ENCODE assay signal across 12 mouse cellular contexts in the genomic region with DNA sequence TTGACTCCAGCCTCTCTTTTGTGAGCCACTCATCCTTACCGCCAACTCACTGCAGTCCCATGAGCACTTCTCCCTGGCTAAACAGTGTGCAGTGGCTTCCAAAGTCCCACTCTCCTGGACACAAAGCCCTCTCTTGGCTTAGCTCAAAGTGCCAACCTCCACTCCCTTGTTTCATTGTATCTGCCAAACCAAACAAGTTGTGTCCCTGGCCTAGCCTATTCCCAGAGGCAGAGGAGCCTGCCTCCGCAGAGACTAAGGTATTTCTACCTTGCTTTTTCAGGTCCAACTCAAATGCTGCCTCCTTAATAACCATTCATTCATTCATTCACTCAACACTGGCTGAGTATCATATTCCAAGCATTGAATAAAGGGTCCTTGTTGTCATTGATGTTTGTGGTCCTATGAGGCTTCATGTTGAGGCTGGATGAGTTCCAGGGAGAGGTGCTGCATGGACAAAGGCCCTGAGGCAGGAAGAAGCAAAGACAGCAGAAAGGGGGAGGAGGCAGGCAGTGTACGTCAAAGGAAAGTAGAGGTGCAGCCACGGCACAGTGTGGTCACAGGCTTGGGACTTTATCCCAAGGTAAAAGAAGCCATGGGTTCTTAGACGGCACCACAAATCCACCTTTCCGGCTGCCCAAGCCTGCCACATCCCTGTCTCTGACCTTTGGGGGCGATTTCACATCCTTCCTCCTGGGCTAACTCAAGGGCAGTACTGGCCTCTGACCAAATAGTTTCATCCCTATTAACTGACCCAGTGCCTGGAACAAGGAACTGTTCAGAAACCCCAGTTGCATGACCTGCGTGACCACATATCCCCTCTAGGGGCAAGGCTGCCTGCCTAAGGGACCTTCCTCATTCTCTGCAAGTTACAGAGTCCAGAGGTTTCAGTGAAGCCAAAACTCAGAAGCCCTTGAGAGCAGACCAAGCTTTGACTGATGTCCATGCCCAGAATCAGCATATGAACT.
A peak's percentile ranks its signal among the peaks of the same experiment; 100 is the strongest.
DNase-seq lines count a peak whose midpoint lies in the region; ATAC-seq and TF ChIP-seq lines count a peak whose summit lies in the region.
"Had no signal": no experiment of that assay in that cellular context is flagged by ENCODE, and none has a peak within 500 bp of the region (broad histone marks: within the 10 kb centered on the region; RNA-seq: fewer than 3 reads in every experiment).

No protein-coding gene starts in this region.

- H3K36me3 ChIP-seq in liver, adult 2 months (ENCODE audit: control insufficient read depth, insufficient read depth, low read length), result no peaks in the 10 kb centered on the region
- no peaks in the 10 kb centered on the region for H3K36me3 ChIP-seq in liver, embryonic 11.5 days (ENCODE audit: control insufficient read depth, insufficient read depth, low read length)
- H3K36me3 ChIP-seq: hindbrain, embryonic 13.5 days; limb, embryonic 15.5 days had no signal

- intact Hi-C loops in gastrocnemius, postnatal 14 days (cut with DNase I; ENCODE audit: low total_unique reads), result no loop called here

- no peak overlapping the region for H3K27ac ChIP-seq in liver, adult 2 months (replicated peaks; ENCODE audit: insufficient read depth, low read depth, low read length)
- no peak overlapping the region for H3K27ac ChIP-seq in liver, embryonic 11.5 days (ENCODE audit: low read depth, low read length)

- no peak overlapping the region for H3K9ac ChIP-seq in liver, adult 2 months (ENCODE audit: low read depth, low read length)
- H3K9ac ChIP-seq in liver, embryonic 11.5 days (ENCODE audit: low read depth, low read length), result no peak overlapping the region
- H3K9ac ChIP-seq: limb, embryonic 15.5 days had no signal

- TF ChIP-seq CTCF in liver, adult 2 months (IDR thresholded peaks at IDR 0.05; ENCODE audit: low read depth, low read length), result no peak

- 65% methylated on average over 8 of the region's 8 CpGs for WGBS in liver, adult 2 months
- 76% methylated on average over 8 of the region's 8 CpGs for WGBS in liver, embryonic 11.5 days

- peak; percentile 3 for DNase-seq in gastrocnemius, postnatal 25 days
- DNase-seq in gastrocnemius, postnatal 14 days, result no peak
- peak; percentile 73 for DNase-seq in liver, adult 2 months (ENCODE audit: extremely low read depth, low read depth, low spot score)
- DNase-seq in liver, embryonic 11.5 days (ENCODE audit: low spot score), result no peak
- peak; percentile 37 for DNase-seq in testis, postnatal 10 days (ENCODE audit: low spot score)
- DNase-seq in testis, postnatal 14 days (ENCODE audit: low spot score), result no peak
- no peak for DNase-seq in left cerebral cortex, adult 8-10 months (ENCODE audit: low spot score in 2 of 2)
- DNase-seq: cerebellum, postnatal 36 days; gastrocnemius, postnatal 10 days had no signal

- no peak for TF ChIP-seq POLR2A in liver, adult 2 months (IDR thresholded peaks at IDR 0.05; ENCODE audit: extremely low read depth, insufficient read depth, low read length)

- H3K27me3 ChIP-seq in liver, adult 2 months (ENCODE audit: control insufficient read depth, insufficient read depth, low read length), result no peaks in the 10 kb centered on the region
- peaks cover 14% of the 10 kb centered on the region for H3K27me3 ChIP-seq in liver, embryonic 11.5 days (replicated peaks; ENCODE audit: control insufficient read depth, insufficient read depth, low read length)

- no peak for ATAC-seq in liver, embryonic 11.5 days (replicated peaks; ENCODE audit: low FRiP score)
- no peak for ATAC-seq in cerebellum, adult (ENCODE audit: insufficient number of reproducible peaks, low FRiP score, low TSS enrichment)

- peaks cover 2% of the 10 kb centered on the region; the same call in 1 of the 2 replicates for H3K4me1 ChIP-seq in liver, adult 2 months (ENCODE audit: control insufficient read depth, insufficient read depth, low read length)
- H3K4me1 ChIP-seq in liver, embryonic 11.5 days (replicated peaks; ENCODE audit: control insufficient read depth, insufficient read depth, low read length), result no peaks in the 10 kb centered on the region; the same call in 1 of the 2 replicates

- no peaks in the 10 kb centered on the region for H3K9me3 ChIP-seq in liver, embryonic 11.5 days (ENCODE audit: control insufficient read depth, low read length)
- H3K9me3 ChIP-seq: hindbrain, embryonic 13.5 days; limb, embryonic 15.5 days had no signal

- no peaks in the 10 kb centered on the region for H3K79me2 ChIP-seq in liver, adult 2 months (ENCODE audit: control insufficient read depth, insufficient read depth, low read length)

- no peak overlapping the region for H3K4me3 ChIP-seq in liver, adult 2 months (ENCODE audit: insufficient read depth, low read depth, low read length)
- H3K4me3 ChIP-seq in liver, embryonic 11.5 days (ENCODE audit: low read depth, low read length), result no peak overlapping the region
- H3K4me3 ChIP-seq: hindbrain, embryonic 13.5 days; limb, embryonic 15.5 days had no signal

- no peak overlapping the region for H3K4me2 ChIP-seq in liver, embryonic 11.5 days
- H3K4me2 ChIP-seq: hindbrain, embryonic 13.5 days had no signal

Comparison
In these comparisons a context has a peak if more than half of its experiments do, and no peak if none do; other contexts are left out.
1. DNase-seq: peak in gastrocnemius, postnatal 25 days (single experiment), liver, adult 2 months (single experiment) and testis, postnatal 10 days (single experiment); none in gastrocnemius, postnatal 14 days (single experiment), liver, embryonic 11.5 days (single experiment), testis, postnatal 14 days (single experiment) and left cerebral cortex, adult 8-10 months (0 of 2).